Mouse (Mus musculus): ENCODE data around the gene AI597479. TPM values are rescaled to one million over a fixed set of nuclear protein-coding genes. Genes with fewer than 3 reads are reported as not detected.
A peak's percentile ranks its signal among the peaks of the same experiment; 100 is the strongest.

AI597479 gene
- total RNA-seq (2021): 10 to 100 TPM; 27.5 to 27.8 TPM
- long read RNA-seq, transcript AI597479-201 (4 exons, 3,458 nt): major isoform, 54 of 59 reads
- long read RNA-seq, partial matches to known transcripts: 1 of 59 reads
- long read RNA-seq, other reads (novel, unspliced or antisense): 4 of 59 reads

- peak; percentile 91 to 95 for DNase-seq (ENCODE audit: low spot score in 2 of 2)
Measured at GRCm38 (mm10) chr1:43098031-43098984, at the start of gene AI597479, which contains the start of gene Tgfbrap1. AI597479 (plus strand) TSS chr1:43098710. Tgfbrap1 (minus strand) TSS chr1:43098637.

GRCm38 (mm10) chr1:43051903-43052302 lies 46.6 kb upstream of the AI597479 start:
- no peak for DNase-seq (ENCODE audit: low spot score in 2 of 2)

GRCm38 (mm10) chr1:43065615-43066310 lies 32.7 kb upstream of the AI597479 start:
- peak; percentile 50 to 88 for DNase-seq (ENCODE audit: low spot score in 2 of 2)

GRCm38 (mm10) chr1:43066573-43066972 lies 31.9 kb upstream of the AI597479 start:
- DNase-seq (ENCODE audit: low spot score in 2 of 2): no peak

GRCm38 (mm10) chr1:43067551-43067950 lies 31.0 kb upstream of the AI597479 start:
- no peak for DNase-seq (ENCODE audit: low spot score in 2 of 2)

- DNase-seq (ENCODE audit: low spot score in 2 of 2): no peak
Measured at GRCm38 (mm10) chr1:43070726-43071125, 27.8 kb upstream of the AI597479 start.

GRCm38 (mm10) chr1:43072028-43072427 lies 26.5 kb upstream of the AI597479 start:
- no peak for DNase-seq (ENCODE audit: low spot score in 2 of 2)

- DNase-seq (ENCODE audit: low spot score in 2 of 2): no peak
Measured at GRCm38 (mm10) chr1:43072561-43072960, 25.9 kb upstream of the AI597479 start.

- no peak for DNase-seq (ENCODE audit: low spot score in 2 of 2)
Measured at GRCm38 (mm10) chr1:43074791-43075190, 23.7 kb upstream of the AI597479 start.

GRCm38 (mm10) chr1:43078124-43078523 lies 20.4 kb upstream of the AI597479 start:
- DNase-seq (ENCODE audit: low spot score in 2 of 2): no peak

GRCm38 (mm10) chr1:43082946-43083345 lies 15.6 kb upstream of the AI597479 start:
- no peak for DNase-seq (ENCODE audit: low spot score in 2 of 2)

GRCm38 (mm10) chr1:43090418-43090817 lies 8.1 kb upstream of the AI597479 start:
- DNase-seq (ENCODE audit: low spot score in 2 of 2): no peak

- no peak for DNase-seq (ENCODE audit: low spot score in 2 of 2)
Measured at GRCm38 (mm10) chr1:43091306-43092055, 7.0 kb upstream of the AI597479 start.

GRCm38 (mm10) chr1:43092056-43093015 lies 6.2 kb upstream of the AI597479 start:
- DNase-seq (ENCODE audit: low spot score in 2 of 2): peak; percentile 56 to 73

- DNase-seq (ENCODE audit: low spot score in 2 of 2): no peak
Measured at GRCm38 (mm10) chr1:43094206-43094605, 4.3 kb upstream of the AI597479 start.

GRCm38 (mm10) chr1:43108729-43109128 lies 10.2 kb downstream of the AI597479 start:
- no peak for DNase-seq (ENCODE audit: low spot score in 2 of 2)

GRCm38 (mm10) chr1:43110556-43110955 lies 12.0 kb downstream of the AI597479 start:
- no peak for DNase-seq (ENCODE audit: low spot score in 2 of 2)

- DNase-seq (ENCODE audit: low spot score in 2 of 2): peak; percentile 36 to 86
Measured at GRCm38 (mm10) chr1:43112882-43113281, 14.4 kb downstream of the AI597479 start.

GRCm38 (mm10) chr1:43117435-43117834 lies 18.9 kb downstream of the AI597479 start:
- no peak for DNase-seq (ENCODE audit: low spot score in 2 of 2)

- no peak for DNase-seq (ENCODE audit: low spot score in 2 of 2)
Measured at GRCm38 (mm10) chr1:43120950-43121349, 22.4 kb downstream of the AI597479 start.

Data from layer of hippocampus, adult 18-20 months (tissue).